Mouse (Mus musculus) T-helper 1 cell (primary cell): ENCODE results near the gene Camk2g.

Experiments used
- in situ Hi-C: fragments of 300-600 bp; cut with MboI, MseI; formaldehyde crosslinking; loops from one replicate; pipeline ENCODE4 v1.15.1; 2025; ENCODE audit warnings: high pct_unique_total_duplicates

The Camk2g gene

DNA sequence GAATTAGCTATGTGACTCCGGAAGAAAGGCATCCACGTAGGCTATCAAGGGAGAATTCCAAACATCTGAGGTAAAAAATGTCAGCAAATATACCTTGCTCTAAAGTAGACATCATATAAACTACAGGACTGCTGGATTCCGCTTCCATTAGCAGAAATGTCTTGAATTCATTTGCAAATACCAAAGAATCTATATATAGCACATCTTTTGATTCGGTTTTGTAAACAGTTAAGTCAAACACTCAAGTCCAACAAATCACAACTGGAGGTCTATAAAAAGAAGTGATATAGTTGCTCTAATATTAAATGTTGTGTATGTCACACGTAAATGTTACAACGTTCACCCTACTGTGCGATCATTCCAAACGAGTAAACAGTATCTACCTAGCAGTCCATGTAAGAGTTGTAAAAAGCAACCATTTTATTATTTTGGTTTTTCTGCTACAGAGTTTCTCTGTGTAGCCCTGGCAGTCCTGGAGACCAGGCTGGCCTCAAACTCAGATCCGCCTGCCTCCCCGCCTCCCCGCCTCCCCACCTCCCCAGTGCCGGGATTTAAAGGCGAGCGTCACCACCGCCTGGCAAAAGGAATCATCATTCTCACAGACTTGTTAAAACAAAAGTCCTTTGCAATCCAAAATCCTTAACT, 91.7 kb downstream of the Camk2g start:
- in situ Hi-C loops: no loop called here

DNA sequence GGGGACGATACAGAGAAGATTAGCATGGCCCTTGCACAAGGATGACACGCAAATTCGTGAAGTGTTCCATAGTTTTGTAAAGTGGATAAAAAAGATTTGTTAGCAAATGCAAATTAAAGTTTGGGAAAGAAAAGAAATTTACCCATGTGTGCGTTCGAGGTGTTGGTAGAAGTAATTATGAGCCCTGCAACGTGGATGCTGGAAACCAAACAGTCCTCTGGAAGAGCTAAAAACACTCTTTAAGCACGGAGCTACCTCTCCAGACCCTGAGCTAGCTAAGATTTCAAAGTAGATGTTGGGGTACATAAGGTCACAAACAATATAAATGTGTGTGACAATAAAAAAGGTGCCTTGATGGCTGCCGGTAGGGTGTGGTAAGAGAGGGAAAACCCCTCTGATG, 92.3 kb downstream of the Camk2g start:
- in situ Hi-C loops: no loop called here

DNA sequence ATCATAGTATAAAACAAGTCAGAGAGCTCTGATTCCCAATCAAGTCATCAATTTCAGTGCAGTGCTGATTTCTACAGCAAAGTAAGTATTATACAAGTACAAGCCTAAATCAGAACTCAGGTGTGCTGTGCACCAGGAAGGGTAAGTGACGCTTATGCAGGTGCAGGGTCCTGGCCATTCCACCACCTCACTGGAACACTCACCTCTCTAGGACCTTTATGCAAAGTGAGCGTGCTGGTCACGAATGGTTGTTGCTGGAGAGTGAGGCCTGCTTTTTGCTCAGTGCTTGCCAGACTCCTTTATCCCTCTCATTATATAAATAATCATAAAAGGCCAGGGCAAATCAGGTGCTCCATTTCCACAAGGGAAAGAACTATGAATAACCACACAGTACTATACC, 93.5 kb downstream of the Camk2g start:
- in situ Hi-C loops: no loop called here

DNA sequence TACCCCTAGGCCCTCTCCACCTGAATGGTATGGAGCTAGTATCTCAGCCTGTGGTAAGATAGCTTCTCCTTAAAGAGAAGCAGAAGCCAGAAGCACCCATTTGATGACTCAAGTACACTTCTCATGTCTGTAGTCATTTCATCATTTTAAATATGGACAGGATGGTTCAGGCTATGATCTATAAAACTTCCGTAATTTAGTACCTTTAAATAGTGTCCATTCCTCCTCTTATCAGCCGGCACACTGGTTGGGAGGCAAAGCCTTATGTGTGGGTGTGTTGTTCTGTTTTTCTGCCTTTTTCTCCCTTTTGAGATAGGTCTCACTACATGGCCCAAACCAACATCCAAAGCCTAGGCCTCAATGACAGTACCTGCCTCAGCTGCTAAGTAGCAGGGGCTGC, 95.4 kb downstream of the Camk2g start:
- in situ Hi-C loops: no loop called here

DNA sequence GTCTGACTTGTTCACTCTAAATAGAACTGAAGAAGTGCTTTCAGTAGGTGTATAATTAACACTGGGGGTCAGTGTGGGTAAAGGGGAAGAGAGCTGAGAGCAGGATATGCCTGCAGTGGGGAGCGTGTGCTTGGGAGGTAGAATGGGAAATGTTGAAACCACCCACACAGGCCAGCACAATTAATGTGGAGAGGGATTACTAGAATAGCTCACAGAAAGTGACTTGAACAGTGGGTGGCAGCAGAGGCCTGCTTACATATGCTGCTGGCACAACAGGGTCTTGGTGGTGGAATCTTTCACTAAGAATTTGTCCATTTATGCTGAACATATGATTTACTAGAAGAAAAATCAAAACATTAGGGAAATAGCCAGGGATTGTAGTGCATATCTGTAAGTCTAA, 96.9 kb downstream of the Camk2g start:
- in situ Hi-C loops: no loop called here

DNA sequence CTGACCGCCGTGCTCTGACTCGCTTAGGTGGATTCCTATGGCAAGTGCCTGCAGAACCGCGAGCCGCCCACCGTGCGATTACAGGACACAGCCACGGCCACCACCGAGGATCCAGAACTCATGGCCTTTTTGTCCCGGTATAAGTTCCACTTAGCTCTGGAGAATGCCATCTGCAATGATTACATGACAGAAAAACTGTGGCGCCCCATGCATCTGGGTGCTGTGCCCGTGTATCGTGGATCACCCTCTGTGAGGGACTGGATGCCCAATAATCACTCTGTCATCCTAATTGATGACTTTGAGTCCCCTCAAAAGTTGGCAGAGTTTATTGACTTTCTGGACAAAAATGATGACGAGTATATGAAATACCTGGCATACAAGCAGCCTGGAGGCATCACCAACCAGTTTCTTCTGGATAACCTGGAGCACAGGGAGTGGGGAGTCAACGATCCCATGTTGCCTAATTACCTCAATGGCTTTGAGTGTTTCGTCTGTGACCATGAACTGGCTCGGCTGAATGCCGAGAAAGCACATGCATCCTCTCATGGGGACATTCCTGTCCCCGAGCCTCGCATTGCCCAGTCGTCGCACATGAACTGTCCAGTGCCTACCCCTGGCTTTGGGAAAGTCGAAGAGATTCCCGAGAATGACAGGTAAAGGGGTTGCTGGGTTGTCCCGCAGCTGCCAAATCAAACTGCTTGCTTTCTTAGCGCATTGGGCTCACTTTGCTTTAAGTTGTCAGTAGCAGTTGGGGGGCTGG, 97.9 kb downstream of the Camk2g start:
- in situ Hi-C loops: no loop called here

DNA sequence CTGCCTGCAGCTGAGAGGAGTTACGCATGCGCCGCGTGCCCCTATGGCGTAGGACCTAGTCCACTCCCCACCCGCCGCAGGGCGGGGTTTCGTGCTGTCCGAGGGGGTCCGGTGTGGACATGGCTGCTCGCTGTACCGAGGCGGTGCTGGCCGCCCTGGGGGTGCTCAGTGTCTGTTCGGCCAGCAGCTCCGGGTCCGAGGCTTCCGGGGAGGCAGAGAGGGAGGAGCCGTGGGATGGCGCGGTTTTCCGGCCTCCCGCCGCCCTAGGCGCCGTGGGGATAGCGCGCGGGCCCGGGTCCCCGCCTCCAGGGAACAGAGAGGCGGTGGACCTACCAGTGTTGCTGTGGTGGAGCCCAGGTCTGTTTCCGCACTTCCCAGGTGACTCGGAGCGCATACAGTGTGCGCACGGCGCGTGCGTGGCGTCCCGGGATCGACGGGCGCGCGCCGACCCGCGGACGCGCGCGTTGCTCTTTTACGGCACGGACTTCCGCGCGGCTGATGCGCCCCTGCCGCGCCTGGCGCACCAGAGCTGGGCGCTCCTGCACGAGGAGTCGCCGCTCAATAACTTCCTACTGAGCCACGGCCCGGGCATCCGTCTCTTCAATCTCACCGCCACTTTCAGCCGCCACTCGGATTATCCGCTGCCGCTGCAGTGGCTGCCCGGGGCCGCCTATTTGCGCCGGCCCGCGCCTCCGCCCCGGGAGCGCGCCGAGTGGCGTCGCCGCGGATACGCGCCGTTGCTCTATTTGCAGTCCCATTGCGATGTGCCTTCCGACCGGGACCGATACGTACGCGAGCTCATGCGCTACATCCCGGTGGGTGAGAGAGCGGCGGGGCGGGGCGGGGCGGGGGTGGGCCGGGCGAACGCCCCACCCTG, 98.8 kb downstream of the Camk2g start, which contains the start of gene Fut11:
Gene Fut11 (plus strand): TSS at position 85 of the 877 bp plus-strand sequence.
- in situ Hi-C loops: no loop called here

DNA sequence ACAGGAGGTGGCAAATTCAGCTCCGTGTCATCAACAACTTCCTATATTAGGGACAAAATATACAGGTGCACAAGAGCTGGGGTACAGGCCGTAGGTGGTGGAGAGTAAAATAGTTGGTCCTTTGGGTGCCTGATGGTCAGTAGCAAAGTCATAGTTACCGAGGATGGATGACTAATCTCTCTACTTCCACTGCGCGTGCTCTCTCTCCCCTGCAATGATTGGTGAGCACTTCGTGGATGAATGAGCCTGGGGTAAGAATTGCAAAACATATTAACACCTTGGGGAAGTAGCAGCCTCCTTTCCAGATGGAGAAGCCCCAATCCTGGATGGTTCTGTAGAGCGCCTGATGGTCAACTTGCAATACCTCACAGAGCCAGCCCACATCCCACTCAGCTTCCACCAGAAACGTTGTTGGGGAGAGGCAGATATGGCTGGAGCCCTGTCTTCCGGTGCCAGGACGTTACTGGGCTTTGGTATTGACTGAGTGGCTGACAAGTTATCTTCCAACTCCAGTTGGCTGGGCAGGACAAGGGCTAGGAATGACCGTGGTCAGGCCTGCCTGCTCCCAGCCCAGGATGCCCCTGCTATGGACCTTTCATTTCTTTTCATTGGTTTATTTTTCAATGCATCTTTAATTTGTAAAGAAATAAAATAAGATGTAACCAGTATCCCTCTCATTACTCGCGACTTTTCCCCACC, 99.6 kb downstream of the Camk2g start:
- in situ Hi-C loops: no loop called here

DNA sequence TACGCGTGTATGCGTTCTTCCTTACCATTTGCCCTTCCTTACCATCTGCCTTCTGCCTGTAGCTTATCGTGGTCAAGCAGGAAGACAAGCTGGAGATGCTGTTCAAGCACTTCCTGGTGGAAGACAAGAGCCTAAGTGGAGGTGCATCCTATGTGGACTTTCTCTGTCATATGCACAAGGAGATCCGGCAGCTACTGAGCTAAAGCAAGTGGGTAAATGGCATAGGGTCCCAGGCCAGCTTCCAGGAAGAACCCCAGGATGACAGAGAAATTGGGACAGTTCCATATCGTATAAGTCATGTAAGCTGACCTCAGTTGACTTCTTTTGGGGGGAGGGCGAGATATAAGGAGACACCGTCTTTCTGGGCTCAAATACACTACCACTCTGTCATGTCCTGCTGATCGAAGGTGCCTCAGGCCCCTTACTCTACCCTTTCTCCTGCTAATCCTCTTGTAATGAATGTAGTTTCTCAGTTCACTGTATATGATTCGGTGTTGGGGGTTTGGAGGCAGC, 100.2 kb downstream of the Camk2g start:
- in situ Hi-C loops: no loop called here

DNA sequence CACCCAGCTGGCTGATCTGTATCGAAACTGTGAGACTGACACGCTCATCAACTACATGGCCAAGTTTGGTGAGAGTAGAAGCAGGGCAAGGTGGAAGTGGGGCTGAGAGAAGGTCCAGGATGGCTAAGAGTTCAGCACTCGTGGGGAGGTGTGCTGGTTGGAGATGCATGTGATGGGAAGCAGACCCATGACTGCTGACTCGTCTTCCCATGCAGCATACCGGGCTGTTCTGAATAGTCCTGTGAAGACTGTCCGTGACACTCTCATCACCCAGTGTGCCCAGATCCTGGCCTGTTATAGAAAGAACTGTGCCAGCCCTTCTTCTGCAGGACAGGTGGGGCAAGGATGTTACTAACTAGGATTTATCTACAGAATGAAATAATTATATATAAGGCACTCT, 102.1 kb downstream of the Camk2g start:
- in situ Hi-C loops: no loop called here

DNA sequence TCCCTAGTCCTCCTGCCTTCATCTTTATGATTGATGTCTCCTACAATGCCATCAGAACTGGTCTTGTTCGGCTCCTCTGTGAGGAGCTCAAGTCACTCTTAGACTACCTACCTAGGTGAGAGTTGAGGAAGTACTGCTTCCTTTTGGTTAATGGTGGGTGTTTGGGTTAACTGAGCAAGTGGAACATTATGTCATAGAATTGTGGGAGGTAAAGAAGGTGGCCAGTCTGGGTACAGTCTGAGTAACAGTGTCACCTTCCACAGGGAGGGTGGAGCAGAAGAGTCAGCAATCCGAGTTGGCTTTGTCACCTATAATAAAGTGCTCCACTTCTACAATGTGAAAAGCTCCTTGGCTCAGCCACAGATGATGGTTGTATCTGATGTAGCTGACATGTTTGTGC, 104.9 kb downstream of the Camk2g start:
- in situ Hi-C loops: no loop called here

DNA sequence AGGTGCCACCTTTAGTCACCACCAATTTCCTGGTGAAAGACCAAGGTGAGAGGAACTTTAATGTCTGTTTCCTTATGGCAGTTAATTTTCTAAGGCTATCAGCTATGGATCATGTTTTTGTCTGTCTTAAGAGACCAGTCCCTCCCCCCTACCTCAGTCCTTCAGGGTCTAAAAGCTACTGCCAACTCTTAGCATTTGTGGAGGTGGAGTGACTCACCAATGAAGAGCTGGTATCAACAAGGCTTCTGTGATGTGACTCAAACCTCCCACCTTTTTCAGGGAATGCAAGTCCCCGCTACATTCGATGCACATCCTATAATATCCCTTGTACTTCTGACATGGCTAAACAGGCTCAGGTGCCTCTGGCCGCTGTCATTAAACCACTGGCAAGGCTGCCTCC, 107.3 kb downstream of the Camk2g start:
- in situ Hi-C loops: no loop called here
